In genomic region chr1:133331142-133331541, GRCm38 (mm10) we compare ENCODE assay signal across 20 mouse cellular contexts. TPM values are rescaled to one million over a fixed set of nuclear protein-coding genes. Genes with fewer than 3 reads are reported as not detected.
DNase-seq lines count a peak whose midpoint lies in the region; ATAC-seq and TF ChIP-seq lines count a peak whose summit lies in the region.
"Had no signal": no experiment of that assay in that cellular context is flagged by ENCODE, and none has a peak within 500 bp of the region (broad histone marks: within the 10 kb centered on the region; RNA-seq: fewer than 3 reads in every experiment).

No protein-coding gene starts in this region.

- peak; percentile 29 for DNase-seq in layer of hippocampus, adult 9-11 months
- no peak for DNase-seq in layer of hippocampus, adult 9-10 months (ENCODE audit: low spot score)
- peak; percentile 73 for DNase-seq in forebrain, postnatal 0 days
- DNase-seq in midbrain, embryonic 11.5 days (ENCODE audit: low spot score, missing footprints) = no peak
- DNase-seq in retina, embryonic 14.5 days (ENCODE audit: low spot score) = peak; percentile 27
- no peak for DNase-seq in frontal cortex, postnatal 14 days (ENCODE audit: low spot score in 2 of 2)
- DNase-seq in heart, adult 8-10 months (ENCODE audit: low spot score) = no peak
- DNase-seq in left cerebral cortex, adult 11 months (ENCODE audit: low spot score) = no peak
- DNase-seq: cerebellum, adult 9-11 months; gastrocnemius, postnatal 14 days; heart, postnatal 36 days; kidney, adult 2 months; liver, embryonic 13.5 days; lung, postnatal 10 days; right cerebral cortex, postnatal 25 days had no signal

- no peaks in the 10 kb centered on the region for H3K36me3 ChIP-seq in forebrain, postnatal 0 days (ENCODE audit: insufficient read depth)
- H3K36me3 ChIP-seq in midbrain, embryonic 11.5 days (ENCODE audit: control insufficient read depth, insufficient read depth, low read length) = no peaks in the 10 kb centered on the region
- H3K36me3 ChIP-seq: embryonic facial prominence, embryonic 10.5 days; liver, embryonic 13.5 days had no signal

- no peak overlapping the region for H3K4me2 ChIP-seq in forebrain, postnatal 0 days (ENCODE audit: low read depth)
- no peak overlapping the region for H3K4me2 ChIP-seq in midbrain, embryonic 11.5 days
- H3K4me2 ChIP-seq: heart, embryonic 11.5 days; liver, embryonic 13.5 days had no signal

- no peak for TF ChIP-seq CTCF in forebrain, postnatal 0 days (IDR thresholded peaks at IDR 0.05; ENCODE audit: low read depth)

- peak; percentile 79 for ATAC-seq in forebrain, postnatal 0 days
- ATAC-seq in midbrain, embryonic 11.5 days (ENCODE audit: low FRiP score) = peak; percentile 60; the same call in 1 of the 2 replicates

- no peak overlapping the region for H3K4me3 ChIP-seq in forebrain, postnatal 0 days (ENCODE audit: low read depth, low read length)
- H3K4me3 ChIP-seq in midbrain, embryonic 11.5 days (ENCODE audit: low read depth, low read length) = no peak overlapping the region
- H3K4me3 ChIP-seq: embryonic facial prominence, embryonic 10.5 days; liver, embryonic 13.5 days had no signal

- no peaks in the 10 kb centered on the region for H3K27me3 ChIP-seq in forebrain, postnatal 0 days (ENCODE audit: insufficient read depth, low read length)
- peaks cover 12% of the 10 kb centered on the region; the same call in 1 of the 2 replicates for H3K27me3 ChIP-seq in midbrain, embryonic 11.5 days (ENCODE audit: control insufficient read depth, insufficient read depth, low read length)

- H3K9me3 ChIP-seq in forebrain, postnatal 0 days (ENCODE audit: low read length) = no peaks in the 10 kb centered on the region
- no peaks in the 10 kb centered on the region for H3K9me3 ChIP-seq in midbrain, embryonic 11.5 days (ENCODE audit: control insufficient read depth, low read length)
- H3K9me3 ChIP-seq: embryonic facial prominence, embryonic 10.5 days; liver, embryonic 13.5 days had no signal

- no peak overlapping the region for H3K9ac ChIP-seq in forebrain, postnatal 0 days
- no peak overlapping the region for H3K9ac ChIP-seq in midbrain, embryonic 11.5 days (ENCODE audit: low read length)
- H3K9ac ChIP-seq: liver, embryonic 13.5 days had no signal

- 57% methylated on average over 3 of the region's 3 CpGs for WGBS in forebrain, postnatal 0 days
- 34% methylated on average over 3 of the region's 3 CpGs for WGBS in midbrain, embryonic 11.5 days

- 0 out of 2 replicates have a peak overlapping the region, but pooled peaks have one; percentile 29 for H3K27ac ChIP-seq in forebrain, postnatal 0 days (ENCODE audit: low read depth, low read length)
- H3K27ac ChIP-seq in midbrain, embryonic 11.5 days (ENCODE audit: low read depth, low read length) = no peak overlapping the region
- H3K27ac ChIP-seq: embryonic facial prominence, embryonic 10.5 days; liver, embryonic 13.5 days had no signal

- H3K4me1 ChIP-seq in forebrain, postnatal 0 days (ENCODE audit: insufficient read depth) = peaks cover 17% of the 10 kb centered on the region; the same call in 1 of the 2 replicates
- peaks cover 18% of the 10 kb centered on the region for H3K4me1 ChIP-seq in midbrain, embryonic 11.5 days (ENCODE audit: control insufficient read depth, insufficient read depth, low read length)
- H3K4me1 ChIP-seq: liver, embryonic 13.5 days had no signal

RNA-seq across cellular contexts. Expression of gene Kiss1, which starts 9.5 kb away (rescaled TPM):
- total RNA-seq in forebrain, postnatal 0 days (2014; rRNA removed) = not detected in 2 replicates
- polyA plus RNA-seq in forebrain, postnatal 0 days (2015; fragmentation: Nextera tagmentation; extraction: Ambion mirVana) = not detected in 2 replicates
- polyA plus RNA-seq in midbrain, embryonic 11.5 days (2014; fragmentation: Nextera tagmentation; extraction: Ambion mirVana) = not detected in 2 replicates
- total RNA-seq in heart, adult 8-10 months (2022) = not detected
- total RNA-seq: gastrocnemius, postnatal 14 days; heart, postnatal 36 days; layer of hippocampus, adult 8-10 months; left cerebral cortex, postnatal 36 days; MEL had no signal
- polyA plus RNA-seq: embryonic facial prominence, embryonic 10.5 days; heart, embryonic 11.5 days; kidney, adult 2 months; liver, embryonic 13.5 days had no signal

RNA-seq across cellular contexts. Expression of gene Ren1, which starts 19.2 kb away (rescaled TPM):
- 0.14 and 0.15 TPM in 2 replicates for total RNA-seq in forebrain, postnatal 0 days (2014; rRNA removed)
- polyA plus RNA-seq in forebrain, postnatal 0 days (2015; fragmentation: Nextera tagmentation; extraction: Ambion mirVana) = 0.12 and 0.88 TPM in 2 replicates
- polyA plus RNA-seq in midbrain, embryonic 11.5 days (2014; fragmentation: Nextera tagmentation; extraction: Ambion mirVana) = not detected in 2 replicates
- under 1 TPM in 1 of 4 experiments, not detected in 3; 0.19 TPM for total RNA-seq in heart, adult 8-10 months (2022)
- total RNA-seq: gastrocnemius, postnatal 14 days; layer of hippocampus, adult 8-10 months; left cerebral cortex, postnatal 36 days had no signal
- polyA plus RNA-seq: embryonic facial prominence, embryonic 10.5 days; heart, embryonic 11.5 days had no signal

RNA-seq across cellular contexts. Expression of gene Golt1a, which starts 21.5 kb away (rescaled TPM):
- 0.15 and 0.29 TPM in 2 replicates for total RNA-seq in forebrain, postnatal 0 days (2014; rRNA removed)
- polyA plus RNA-seq in forebrain, postnatal 0 days (2015; fragmentation: Nextera tagmentation; extraction: Ambion mirVana) = 0.19 TPM in 1 of 2 replicates, not detected in the other
- not detected in 2 replicates for polyA plus RNA-seq in midbrain, embryonic 11.5 days (2014; fragmentation: Nextera tagmentation; extraction: Ambion mirVana)
- not detected for total RNA-seq in heart, adult 8-10 months (2022)
- total RNA-seq: gastrocnemius, postnatal 14 days; heart, postnatal 36 days; layer of hippocampus, adult 8-10 months; MEL had no signal
- polyA plus RNA-seq: embryonic facial prominence, embryonic 10.5 days; heart, embryonic 11.5 days had no signal

RNA-seq across cellular contexts. Expression of gene Etnk2, which starts 32.2 kb away (rescaled TPM):
- total RNA-seq in forebrain, postnatal 0 days (2014; rRNA removed) = 15.5 and 25.3 TPM in 2 replicates
- 10.3 and 17.6 TPM in 2 replicates for polyA plus RNA-seq in forebrain, postnatal 0 days (2015; fragmentation: Nextera tagmentation; extraction: Ambion mirVana)
- 2.1 and 2.5 TPM in 2 replicates for polyA plus RNA-seq in midbrain, embryonic 11.5 days (2014; fragmentation: Nextera tagmentation; extraction: Ambion mirVana)
- total RNA-seq in heart, adult 8-10 months (2022) = under 1 TPM; 0.16 to 0.69 (median 0.33) TPM

Comparison
In these comparisons a context has a peak if more than half of its experiments do, and no peak if none do; other contexts are left out.
1. DNase-seq: peak in layer of hippocampus, adult 9-11 months (single experiment), forebrain, postnatal 0 days (single experiment) and retina, embryonic 14.5 days (single experiment); none in layer of hippocampus, adult 9-10 months (single experiment), midbrain, embryonic 11.5 days (single experiment), frontal cortex, postnatal 14 days (0 of 2), heart, adult 8-10 months (single experiment) and left cerebral cortex, adult 11 months (single experiment).